Mouse (Mus musculus): ENCODE measurements at regions not wholly inside any gene's neighbourhood (a gene's known extent, or its start where the extent isn't known, plus 50 kb on each side); places are given as distances from the start of the nearest gene placed in this dataset.

DNA sequence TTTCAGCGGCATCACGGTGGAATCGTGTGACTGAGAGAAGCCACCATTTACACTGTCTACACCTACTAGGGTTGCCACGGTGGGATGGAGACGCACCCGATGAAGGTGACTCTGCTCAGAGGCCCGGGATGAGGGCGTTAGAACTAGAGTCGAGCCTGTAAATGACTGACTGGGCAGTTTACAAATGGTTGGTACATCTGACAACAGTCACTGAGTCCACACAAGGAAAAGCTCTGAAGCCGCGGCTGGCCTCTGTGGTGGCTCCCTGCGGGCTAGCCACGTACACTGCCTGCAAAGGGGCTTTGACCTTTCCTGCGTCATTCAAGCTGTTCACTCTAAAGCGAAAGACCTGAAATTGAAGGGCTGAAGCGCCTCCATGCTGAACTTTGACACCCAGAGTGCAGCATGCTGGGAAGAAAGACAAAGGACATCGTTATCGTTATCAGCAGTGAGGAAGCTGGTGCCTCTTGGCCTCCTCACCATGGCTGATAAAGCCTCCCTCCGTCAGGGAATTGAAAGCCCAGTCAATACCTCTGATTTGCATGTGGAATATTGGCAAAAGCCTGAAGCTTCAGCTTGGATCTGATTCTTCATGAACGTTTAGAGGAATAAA lies 462.1 kb upstream of the Arglu1 start:
- DNase-seq (ENCODE audit: low spot score), result no peak

GRCm38 (mm10) chr8:9144362-9144761 lies 454.0 kb upstream of the Arglu1 start:
- DNase-seq (ENCODE audit: low spot score), result no peak

DNA sequence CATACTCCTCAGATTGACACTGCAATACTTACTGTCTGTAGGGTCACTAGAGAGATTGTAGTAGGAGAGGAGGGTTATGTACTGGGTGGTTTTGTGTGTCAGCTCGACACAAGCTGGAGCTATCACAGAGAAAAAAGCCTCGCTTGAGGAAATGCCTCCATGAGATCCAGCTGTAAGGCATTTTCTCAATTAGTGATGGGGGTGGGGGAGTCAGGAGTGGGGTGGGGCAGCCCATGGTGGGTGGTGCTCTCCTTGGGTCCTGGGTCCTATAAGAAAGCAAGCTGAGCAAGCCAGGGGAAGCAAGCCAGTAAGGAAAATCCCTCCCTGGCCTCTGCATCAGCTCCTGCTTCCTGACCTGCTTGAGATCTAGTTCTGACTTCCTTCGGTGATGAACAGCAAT lies 449.5 kb upstream of the Arglu1 start:
- DNase-seq (ENCODE audit: low spot score), result no peak

GRCm38 (mm10) chr8:9139059-9139620 lies 448.8 kb upstream of the Arglu1 start:
- no peak for DNase-seq (ENCODE audit: low spot score)

DNA sequence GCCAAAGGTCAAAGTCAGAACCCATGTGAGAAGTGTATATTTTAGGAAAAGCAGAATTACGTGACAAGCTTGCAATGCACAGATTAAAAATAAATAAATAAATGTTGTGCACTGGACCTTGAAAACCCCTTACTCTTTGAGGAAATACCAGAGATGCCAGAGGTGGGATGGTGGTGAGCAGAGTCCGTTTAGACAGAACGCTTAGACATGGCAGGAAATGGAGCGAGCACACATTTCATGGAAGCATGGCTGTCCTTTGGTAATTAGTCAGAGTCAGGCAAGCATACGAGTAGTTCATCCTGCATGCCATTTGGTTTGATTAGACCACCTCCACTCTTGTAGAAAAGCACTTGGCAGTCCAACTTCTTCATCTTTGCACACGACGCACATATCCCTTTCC lies 443.4 kb upstream of the Arglu1 start:
- no peak for DNase-seq (ENCODE audit: low spot score)

DNA sequence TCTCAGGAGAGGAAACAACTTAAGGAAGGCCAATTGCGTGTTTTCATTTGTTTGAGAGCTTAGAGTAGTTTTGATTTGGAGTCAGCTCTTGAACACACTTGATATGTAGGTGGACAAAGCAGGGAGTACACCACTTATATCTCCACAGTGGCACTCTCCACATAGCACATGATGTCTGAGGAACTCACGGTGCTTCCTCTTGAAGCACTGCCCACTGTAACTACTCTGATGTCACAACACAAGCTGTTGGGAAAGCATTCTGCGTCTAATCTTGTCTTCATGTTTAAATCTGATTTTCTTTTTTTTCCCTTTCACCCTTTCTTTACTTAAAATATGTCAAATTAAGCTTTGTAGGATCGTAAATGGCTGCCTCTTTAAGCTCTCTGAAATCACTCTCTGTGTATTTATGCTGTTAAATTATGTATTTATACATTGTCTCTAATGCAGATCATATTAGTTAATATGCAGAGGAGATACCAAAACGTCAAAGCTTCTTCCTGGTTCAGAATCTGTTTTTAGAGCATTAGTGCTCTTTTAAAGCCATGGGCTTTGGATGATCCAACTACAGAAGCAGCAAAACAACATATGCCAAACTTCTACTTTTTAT lies 442.4 kb upstream of the Arglu1 start:
- no peak for DNase-seq (ENCODE audit: low spot score)

DNA sequence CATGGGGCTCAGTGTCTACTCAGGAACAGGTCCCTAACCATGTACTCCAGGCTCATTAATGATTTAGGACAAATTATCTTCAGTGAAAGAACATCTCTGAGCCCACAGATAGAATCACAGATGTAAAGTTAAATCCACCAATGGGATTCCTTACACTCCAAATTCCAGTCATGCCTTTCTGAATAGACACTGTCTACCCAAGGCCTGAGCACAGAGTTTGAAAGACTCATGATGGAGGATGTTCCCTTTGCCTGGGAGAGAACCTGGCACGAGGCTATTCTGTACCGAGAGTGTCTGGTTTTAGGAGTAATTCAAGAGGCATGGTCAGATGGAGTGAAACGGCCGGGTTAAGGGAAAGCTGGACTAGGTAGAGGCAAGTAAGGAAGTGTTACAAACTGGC lies 440.9 kb upstream of the Arglu1 start:
- no peak for DNase-seq (ENCODE audit: low spot score)

DNA sequence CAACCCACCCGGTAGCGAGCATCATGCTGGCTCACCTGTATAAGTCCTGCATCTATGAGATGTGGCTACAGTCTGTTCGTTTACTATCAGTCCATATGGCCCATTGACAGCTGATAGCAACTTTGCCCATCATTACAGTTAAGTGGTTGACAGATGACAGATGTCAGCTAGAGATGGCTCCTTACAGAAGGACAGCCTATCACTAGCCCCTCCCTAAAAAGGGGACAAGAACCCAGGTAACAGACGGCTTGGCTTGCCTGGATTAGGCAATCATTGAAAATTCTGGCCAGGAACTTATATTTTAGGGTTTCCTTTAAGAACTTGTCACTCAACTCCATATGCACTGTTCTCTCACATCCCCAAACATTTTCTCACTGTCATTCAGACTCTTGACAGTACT lies 434.2 kb upstream of the Arglu1 start:
- no peak for DNase-seq (ENCODE audit: low spot score)

DNA sequence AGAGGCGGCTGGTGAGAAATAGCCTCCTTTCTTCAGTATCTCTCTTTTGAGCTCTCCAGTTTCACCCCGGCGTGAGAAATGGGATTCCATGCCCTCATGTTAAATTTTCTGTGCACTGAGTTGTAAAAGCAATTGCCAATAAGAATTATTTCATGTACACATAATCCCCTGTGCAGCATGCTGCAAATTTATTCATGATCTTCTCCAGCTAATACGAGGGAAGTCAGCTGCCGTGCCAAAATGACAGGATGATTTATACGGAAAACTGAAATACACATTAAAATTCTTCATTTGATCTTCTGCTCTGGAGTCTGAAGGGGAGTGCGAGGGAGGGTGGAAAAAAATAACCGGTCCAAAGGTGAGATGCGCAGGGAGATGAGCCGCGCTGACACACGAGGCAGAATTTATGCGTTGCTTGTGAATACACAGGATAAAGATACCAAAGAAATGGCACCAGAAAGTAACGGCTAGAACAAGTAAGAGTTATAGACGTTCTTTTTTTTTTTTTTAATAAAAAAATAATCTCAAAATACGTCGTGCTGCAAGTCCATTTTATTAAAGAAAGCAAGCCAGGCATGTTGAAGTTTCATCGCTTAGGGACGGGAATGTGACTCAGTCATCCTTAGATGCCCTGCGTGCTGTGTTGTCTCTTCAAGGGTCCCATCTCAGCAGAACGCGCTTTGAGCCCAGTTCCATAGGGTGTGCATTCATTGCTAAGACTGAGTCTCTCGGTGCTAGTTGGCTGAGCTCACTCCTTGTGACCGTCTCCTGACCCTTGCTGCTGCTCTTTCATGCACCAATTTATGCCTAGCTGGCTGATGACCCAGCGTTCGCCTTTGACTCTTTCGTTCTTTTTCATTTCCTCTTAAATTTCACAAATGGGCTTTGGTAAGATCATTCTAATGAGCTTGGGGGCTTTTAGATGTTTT lies 427.8 kb upstream of the Arglu1 start:
- no peak for DNase-seq (ENCODE audit: low spot score)

- DNase-seq (ENCODE audit: low spot score), result no peak
Measured at GRCm38 (mm10) chr8:9095980-9096379, 405.7 kb upstream of the Arglu1 start.

DNA sequence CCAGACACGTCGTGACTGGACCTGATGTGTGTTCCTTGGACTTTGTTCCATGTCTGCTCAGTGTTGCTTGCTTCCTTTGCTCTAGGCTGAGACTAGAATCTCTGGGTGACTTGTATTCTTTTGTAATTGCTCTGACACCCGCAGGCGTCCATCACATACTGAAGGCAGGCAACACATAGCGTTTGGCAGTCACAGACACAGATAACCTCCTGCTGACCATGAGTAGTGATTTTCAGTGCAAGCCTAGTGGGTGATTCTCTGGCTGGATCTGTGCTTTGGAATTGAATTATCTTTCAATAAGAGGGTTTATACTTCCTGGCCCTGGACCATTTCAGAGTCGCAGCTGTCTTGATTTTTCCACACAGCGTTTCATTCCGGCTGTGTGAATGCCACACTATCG lies 403.7 kb upstream of the Arglu1 start:
- DNase-seq (ENCODE audit: low spot score), result no peak

- DNase-seq (ENCODE audit: low spot score), result no peak
Measured at GRCm38 (mm10) chr8:9093356-9093755, 403.0 kb upstream of the Arglu1 start.

DNA sequence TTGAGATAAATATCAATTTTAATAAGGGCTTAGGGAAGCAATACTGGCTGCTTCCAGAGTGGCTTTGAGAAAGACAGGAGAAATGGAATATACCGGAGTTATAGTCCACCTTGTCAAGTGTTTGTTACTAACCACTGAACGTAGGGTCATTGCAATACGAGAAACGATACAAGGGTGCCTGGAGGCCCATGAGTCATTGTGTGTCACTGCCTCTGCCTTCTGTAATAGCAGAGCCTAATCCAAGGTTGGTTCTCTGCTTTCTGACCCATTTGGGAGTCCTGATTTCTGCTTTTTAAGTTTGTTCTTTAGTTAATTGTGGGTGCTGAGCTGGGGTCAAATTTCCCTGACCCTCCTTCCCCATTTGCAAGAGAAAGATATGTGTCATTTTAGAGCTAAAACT lies 382.4 kb upstream of the Arglu1 start:
- no peak for DNase-seq (ENCODE audit: low spot score)

DNA sequence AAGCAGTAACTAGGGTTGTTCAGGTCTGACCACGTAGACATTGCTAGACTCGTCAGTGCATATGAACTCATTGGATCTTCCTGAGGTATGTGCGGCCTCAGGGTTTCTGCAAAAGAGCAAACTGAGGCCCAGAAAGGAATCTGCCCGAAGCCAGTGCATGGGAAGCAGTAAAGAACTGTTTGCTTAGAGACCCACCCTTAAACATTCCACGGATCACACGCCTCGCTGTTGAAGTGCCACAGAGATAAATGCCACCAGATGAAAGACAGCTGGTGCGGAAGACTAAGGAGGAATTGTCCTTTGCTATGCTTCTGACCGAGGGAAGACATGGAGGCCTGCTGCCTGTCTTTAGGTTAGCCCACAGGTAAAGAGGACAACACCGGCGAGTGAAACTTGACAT lies 382.0 kb upstream of the Arglu1 start:
- DNase-seq (ENCODE audit: low spot score), result no peak

DNA sequence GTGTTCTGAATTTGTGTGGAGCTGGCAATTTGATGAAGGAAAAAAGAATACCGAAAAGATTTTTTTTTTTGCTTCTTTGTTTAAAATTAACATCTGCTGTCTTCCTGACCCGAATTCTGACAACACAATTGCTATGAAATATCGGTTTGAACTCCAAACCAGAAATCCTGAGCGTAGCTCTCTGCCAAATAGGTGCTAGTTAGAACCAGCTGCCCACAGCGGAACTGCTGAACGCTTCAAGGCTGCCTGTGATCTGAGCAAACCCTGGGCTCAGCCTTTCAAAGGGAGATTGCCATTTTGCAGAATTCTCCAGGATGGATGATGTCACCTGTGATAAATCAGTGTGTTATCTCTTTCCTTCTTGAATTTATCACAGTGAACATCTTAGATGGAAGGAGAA lies 380.6 kb upstream of the Arglu1 start:
- no peak for DNase-seq (ENCODE audit: low spot score)

DNA sequence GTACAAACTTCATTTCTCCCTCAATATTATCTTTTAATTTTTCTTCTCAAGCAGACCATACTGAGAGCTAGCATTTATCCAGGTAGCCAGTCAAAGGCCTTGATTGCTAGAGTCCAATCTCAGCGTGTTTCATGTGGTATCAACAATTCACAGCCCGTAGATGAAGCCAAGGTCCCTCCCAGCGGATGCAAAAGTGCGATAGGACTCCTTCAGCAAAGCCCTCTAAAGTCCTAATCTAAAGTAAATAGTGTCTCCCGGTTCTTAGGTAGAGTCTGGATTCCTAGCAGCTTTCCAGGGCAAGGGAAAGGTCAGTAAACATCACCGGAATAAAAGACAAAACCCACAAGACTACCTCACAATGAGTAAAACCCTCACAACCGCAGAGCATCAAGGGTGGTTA lies 379.5 kb upstream of the Arglu1 start:
- DNase-seq (ENCODE audit: low spot score), result no peak

DNA sequence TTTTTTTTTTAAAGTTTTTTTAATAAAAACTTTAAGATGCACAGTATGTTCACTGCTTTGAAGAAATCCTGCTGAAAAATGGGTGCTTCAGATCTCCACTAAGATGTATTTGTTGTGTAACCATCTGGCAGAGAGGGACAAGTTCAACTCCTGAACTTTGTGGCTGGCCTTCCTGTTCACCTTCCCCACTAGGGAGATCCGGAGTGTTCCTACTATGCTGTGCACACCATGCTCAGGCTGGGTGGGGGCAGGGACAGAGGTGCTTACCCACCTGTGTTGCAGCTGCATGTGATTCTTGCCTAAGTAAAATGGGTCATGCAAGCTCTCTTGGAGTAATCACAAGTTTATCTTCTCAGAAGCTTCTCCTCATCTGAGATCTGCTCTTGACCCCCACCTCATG lies 377.4 kb upstream of the Arglu1 start:
- DNase-seq (ENCODE audit: low spot score), result no peak

GRCm38 (mm10) chr8:9060166-9060565 lies 369.8 kb upstream of the Arglu1 start:
- DNase-seq (ENCODE audit: low spot score), result no peak

DNA sequence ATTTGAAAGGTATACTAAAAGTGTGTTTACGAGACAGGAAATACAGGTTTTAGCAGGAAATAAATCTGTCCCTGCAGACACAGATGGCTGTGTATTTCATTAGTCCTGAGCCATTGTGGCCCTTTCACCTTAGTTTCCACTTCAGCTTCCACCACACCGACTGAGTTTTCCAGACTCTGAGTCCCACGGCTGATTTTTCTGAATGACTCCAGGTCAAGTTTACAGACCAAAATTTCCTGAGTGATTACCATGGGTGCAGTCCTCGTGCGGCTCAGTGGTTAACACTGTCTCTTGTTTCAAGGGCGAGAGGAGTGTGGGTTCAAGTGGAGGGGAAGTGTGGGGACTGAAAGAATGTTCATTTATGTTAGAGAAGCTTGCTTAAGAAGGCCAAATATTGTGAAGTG lies 365.1 kb upstream of the Arglu1 start:
- no peak for DNase-seq (ENCODE audit: low spot score)

- DNase-seq (ENCODE audit: low spot score), result no peak
Measured at GRCm38 (mm10) chr8:9054801-9055200, 364.5 kb upstream of the Arglu1 start.

GRCm38 (mm10) chr8:9051699-9052098 lies 361.4 kb upstream of the Arglu1 start:
- no peak for DNase-seq (ENCODE audit: low spot score)

- no peak for DNase-seq (ENCODE audit: low spot score)
Measured at GRCm38 (mm10) chr8:9050740-9051475, 360.6 kb upstream of the Arglu1 start.

Measured in retina, embryonic 14.5 days (tissue).